Mouse (Mus musculus): Measurements from ENCODE around the gene Uqcrc2.

Uqcrc2 gene

GRCm38 (mm10) chr7:120634711-120635361, at the start of gene Uqcrc2:
TSS of gene Uqcrc2 (plus strand) at chr7:120635176.
- peak; percentile 92 for DNase-seq

DNA sequence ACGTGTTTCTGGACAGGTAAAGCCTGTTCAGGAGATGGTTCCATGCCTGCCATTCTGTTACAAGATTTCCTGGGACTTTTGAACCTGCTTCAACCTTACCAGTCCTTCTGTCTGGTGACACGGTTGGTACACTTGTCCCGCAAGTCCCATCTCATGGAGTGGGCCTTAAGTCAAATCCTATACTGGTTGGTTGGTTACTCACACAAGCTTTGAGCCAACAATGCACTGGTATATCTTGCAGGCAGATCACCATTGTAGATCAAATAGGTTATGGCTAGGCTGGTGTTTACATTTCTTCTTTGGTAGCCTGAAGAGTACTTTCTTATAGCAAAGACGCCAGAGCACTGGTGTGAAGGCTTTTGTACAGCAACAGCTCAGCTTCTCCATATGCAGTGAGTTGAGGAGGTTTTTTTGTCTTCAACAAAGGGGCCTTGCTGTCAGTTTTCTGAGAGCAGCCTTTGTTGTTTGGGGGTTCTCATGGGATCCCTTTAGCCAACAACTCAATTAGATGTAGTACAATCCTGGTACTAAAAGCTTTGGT, 37.7 kb upstream of the Uqcrc2 start:
- no peak for DNase-seq

DNA sequence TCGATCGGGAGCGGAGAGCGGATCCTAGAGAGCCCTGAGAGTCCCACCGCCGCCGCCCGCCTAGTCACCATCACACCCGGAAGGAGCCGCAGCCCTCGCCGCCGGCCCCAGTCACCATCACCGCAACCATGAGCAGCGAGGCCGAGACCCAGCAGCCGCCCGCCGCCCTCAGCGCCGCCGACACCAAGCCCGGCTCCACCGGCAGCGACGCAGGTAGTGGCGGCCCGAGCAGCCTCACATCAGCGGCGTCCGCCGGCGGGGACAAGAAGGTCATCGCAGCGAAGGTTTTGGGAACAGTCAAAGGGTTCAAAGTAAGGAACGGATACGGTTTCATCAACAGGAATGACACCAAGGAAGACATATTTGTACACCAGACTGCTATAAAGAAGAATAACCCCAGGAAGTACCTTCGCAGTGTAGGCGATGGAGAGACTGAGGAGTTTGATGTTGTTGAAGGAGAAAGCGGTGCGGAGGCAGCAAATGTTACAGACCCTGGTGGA, 37.2 kb upstream of the Uqcrc2 start:
- peak; percentile 20 for DNase-seq

DNA sequence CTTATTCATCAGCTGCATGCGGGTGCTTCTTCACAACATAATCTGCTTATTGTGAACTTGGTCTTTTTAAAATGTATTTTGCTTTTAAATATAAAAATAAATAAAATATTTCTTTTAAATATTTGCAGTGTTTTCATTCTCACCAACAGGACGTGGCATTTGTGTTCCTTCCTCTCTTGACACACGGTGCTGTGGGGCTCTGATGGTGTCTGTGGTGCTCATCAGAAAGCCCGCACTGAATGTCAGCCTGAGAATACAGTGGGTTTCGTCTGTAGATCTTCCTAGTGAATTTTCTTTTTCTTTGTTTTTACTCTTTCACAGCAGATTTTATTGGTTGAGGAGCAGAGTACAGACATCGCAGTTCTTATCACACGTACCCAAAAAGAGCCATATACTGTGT, 36.6 kb upstream of the Uqcrc2 start:
- no peak for DNase-seq

DNA sequence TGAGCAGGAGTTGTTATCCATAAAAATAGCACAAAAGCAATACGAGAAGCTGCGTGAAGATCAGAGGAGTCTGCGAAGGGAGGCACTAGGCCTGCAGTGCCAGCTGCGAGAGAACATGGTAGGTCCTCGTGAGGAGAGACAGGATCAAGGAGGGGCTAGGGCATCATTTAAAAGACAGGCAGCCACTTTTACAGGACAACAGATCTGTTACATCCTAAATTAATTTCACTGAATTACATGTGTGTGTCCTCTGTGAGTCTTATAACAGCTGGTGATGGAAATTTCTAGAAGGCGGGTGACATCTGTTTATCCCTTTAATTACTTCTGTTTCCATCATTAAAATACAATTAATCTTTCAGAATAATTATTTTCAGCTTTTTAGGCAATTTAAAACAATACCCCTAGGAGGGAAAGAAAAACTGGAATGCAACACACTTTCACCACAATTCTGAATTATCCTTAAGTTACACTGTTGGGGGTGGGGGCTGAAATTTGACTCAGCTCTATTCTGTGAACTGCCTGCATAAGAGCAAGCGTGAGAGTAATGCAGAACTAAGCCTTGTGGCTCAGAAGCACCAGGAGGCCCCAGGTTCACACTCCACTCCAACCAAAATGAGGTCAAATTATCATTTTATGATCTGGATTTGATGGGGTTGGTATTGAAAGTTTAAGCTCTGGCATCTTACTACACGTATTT, 14.8 kb upstream of the Uqcrc2 start:
- no peak for DNase-seq

DNA sequence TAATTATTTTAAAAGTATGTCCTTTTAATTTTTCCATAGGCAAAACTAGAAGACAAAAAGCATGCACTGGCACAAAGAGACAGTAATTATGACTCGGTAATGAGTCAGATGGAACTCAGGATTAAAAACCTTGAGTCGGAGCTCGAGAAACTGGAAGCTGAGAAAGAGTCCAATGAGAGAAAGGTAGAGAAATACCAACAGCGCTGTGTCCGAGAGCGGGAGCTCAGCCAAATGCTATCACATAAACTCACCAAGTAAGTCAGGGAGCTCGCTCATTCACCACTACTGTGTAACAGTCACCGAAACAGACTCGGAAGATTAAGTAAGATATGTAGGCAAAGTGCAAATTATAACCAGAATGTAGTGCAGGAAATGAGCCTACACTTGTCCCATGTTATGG, 14.1 kb upstream of the Uqcrc2 start:
- DNase-seq: no peak

GRCm38 (mm10) chr7:120632518-120632917, 2.5 kb upstream of the Uqcrc2 start:
- peak; percentile 36 for DNase-seq

- peak; percentile 13 for DNase-seq
Measured at GRCm38 (mm10) chr7:120634301-120634700, 675 bp upstream of the Uqcrc2 start.

DNA sequence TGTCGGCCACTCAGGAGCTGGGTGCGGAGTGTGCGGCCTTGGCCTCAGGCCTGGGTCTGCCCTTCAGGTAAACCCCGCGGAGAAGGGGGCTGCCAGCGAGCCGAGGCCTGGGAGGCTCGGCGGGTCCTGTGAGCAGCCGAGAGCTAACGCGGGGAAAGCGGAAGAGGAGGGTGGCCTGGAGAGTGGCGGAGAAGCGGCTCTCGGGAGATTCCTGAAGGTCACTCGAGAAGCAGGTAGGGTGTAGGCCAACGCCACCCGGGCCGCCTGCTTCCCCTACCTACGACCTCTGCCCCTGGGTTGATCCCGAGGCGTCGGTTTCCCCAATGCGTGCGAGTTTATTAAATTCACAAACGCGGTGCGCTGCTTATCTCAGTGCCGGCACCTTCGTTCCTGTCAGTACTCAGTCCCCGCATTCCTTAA, 396 bp downstream of the Uqcrc2 start:
- no peak for DNase-seq

DNA sequence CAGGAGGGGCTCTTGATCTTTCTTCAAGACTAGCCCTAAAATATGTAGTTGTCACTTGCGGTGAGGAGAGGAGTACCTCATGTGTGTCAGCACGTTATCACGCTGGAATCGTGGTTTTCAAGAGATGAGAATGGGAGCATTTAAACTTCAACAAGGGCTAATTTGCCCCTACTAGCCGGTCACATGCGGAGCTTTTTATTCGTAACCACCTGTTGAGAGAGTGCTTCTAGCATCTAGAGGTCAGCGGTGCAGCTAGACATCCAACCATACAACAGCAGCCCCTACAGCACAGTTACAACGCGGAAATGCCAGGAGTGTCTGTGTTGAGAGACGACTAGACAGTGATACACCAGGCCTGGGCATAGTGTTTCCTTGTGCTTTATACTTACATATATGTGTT, 845 bp downstream of the Uqcrc2 start:
- no peak for DNase-seq

DNA sequence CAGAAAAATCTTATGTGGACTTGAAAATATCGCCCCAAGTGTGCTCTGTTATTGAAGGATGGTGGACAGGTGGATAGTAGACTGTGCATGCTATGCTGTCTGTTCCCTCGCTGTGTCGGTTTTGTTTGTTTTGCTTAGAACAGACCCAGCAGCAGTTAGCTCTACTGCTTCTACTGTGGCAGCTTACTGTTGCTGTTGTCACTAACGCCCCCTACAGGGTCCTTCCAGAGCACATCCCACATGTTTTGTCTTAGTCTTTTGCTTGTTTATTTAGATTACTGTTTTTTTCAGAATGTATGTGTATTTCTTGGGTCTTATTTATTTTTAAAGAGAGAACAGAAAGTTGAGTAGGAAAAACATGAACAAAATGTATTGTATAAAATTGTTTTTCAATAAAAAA, 8.2 kb downstream of the Uqcrc2 start:
- no peak for DNase-seq

DNA sequence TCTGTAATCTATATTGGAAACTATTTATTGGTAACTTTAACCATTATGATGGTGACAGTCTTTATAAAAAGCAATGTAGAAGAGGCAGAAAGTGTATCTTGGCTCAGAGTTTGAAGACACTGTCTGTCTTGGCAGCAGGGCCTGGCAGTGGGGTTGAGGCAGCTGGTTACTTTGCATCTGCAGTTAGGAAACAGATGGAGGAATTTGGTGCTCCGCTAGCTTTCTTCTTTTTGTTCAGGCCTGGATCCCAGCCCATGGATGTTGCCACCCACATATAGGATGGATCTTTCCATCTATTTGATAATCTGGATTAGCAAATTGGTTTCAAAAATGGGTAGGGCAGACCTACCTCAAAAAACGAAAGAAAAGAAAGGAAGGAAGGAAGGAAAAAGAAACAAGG, 12.9 kb downstream of the Uqcrc2 start:
- no peak for DNase-seq

DNA sequence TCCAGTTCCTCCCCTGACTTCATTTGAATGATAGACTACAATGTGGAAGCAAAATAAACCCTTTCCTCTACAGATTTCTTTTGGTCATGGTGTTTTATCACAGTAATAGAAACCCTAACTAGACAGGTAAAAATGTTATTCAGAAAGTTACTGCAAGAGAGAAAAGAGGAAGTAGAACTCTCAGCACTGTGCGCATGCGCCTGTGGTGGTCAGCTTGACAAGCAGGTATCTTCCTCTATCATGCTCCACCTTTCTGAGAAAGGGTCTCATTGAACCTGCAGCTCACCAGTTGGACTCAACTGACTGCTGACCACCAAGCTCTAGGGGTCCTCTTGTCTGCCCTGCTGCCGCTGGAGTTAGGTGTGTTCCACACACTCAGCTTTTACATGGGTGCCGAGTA, 27.1 kb downstream of the Uqcrc2 start:
- no peak for DNase-seq

- DNase-seq: peak; percentile 78
Measured at GRCm38 (mm10) chr7:120670153-120670875, 35.3 kb downstream of the Uqcrc2 start, which contains the start of gene Pdzd9. TSS of gene Pdzd9 (minus strand) at chr7:120670343.

DNA sequence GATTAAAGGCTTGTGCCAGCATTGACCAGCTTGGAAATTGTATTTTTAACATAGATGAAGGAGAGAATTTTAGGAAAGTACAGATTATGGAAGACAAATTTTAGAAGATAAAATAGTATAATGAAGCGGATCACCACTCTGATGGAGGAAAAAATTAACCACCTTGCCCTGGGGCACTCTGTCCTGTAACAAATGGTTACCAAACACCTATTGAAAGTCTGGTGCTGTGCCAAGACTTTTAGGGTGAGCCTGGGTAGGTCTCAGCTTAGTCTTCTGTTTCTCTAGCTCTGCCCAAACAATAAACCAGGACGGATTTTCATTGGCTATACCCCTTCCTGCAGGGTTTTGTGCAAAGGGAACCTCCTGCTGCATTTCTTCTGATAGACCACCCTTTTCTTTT, 36.3 kb downstream of the Uqcrc2 start:
- peak; percentile 28 for DNase-seq

- DNase-seq: peak; percentile 86
Measured at GRCm38 (mm10) chr7:120677001-120677643, 42.1 kb downstream of the Uqcrc2 start, which contains the start of gene Mosmo. TSS of gene Mosmo (plus strand) at chr7:120677618.

GRCm38 (mm10) chr7:120677764-120678531, 43.0 kb downstream of the Uqcrc2 start:
- DNase-seq: peak; percentile 60

- DNase-seq: no peak
Measured at GRCm38 (mm10) chr7:120679023-120679422, 44.0 kb downstream of the Uqcrc2 start.

DNA sequence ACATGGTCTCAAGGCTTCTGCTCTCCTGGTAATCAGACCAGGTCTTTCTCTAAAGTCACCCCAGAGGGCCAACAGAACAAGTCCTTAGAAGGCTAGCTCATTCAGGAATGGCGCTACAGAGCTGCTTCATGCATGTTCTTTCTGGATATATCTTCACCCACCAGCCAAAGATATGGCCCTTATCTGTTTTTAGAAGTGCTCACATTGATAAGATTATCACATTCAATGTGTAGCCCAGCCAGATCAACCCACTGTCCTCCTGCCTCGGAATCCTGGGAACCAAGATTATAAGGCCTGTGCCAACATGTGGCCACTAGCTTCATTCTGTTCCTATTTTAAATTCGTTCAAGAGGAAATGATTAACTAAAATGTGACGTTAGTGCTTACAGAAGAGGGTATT, 47.0 kb downstream of the Uqcrc2 start:
- no peak for DNase-seq

- no peak for DNase-seq
Measured at GRCm38 (mm10) chr7:120684731-120685161, 49.8 kb downstream of the Uqcrc2 start.

DNA sequence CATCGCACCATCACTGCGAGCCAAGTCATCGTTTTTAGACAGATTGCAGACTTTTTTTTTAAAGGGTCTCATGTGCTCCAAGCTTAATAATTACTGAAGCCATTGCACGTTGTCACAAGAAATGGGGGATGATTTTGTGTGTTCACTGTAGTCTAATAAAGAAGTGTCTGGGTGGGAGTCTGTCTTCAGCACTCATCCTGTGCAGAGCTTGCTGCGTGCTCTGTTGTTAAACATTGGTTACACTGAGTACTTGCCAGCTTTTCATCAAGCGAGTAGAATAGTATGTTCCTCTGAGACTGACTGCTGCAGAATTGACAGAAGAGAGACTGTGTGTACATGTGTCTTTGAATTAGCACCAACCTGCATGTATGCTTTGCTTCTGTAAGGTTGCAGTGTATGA, 50.3 kb downstream of the Uqcrc2 start:
- no peak for DNase-seq

DNA sequence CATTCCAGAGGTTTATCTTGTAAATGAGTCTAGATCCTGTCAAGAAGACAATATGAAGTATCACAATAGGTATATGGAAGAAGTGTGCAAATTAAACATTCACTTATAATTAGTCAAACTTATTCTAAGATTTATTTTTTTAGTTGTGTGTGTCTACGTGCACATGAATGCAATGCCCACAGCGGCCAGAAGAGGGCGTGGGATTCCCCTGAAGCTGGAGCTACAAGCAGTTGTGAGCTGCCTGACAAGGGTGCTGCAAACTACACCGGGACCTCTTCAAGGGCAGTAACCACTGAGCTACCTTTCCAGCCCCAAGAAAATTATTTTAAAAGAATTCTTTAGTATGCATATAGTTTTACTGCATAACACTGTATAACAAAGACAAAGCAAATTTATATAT, 55.7 kb downstream of the Uqcrc2 start:
- no peak for DNase-seq

Measured in kidney, postnatal 14 days (tissue).